Mouse (Mus musculus) G1E (cell line): Measurements from ENCODE around the gene Ralgapa1.

Source experiments
- CTCF ChIP-seq: IDR thresholded peaks from 2 replicates; pipeline ENCODE4 v1.5.1; 2012; ENCODE audit warnings: low read depth, low read length, inconsistent platforms, mixed read lengths
- GATA1 ChIP-seq: IDR thresholded peaks from 2 replicates; pipeline ENCODE4 v1.6.1; 2012; ENCODE audit warnings: borderline replicate concordance, low read length, inconsistent platforms, mixed read lengths
- GATA2 ChIP-seq: IDR thresholded peaks from 2 replicates; pipeline ENCODE4 v1.6.1; 2012; ENCODE audit warnings: low read depth, low read length, inconsistent platforms, borderline replicate concordance
- POLR2AphosphoS5 ChIP-seq: IDR thresholded peaks from 2 replicates; pipeline ENCODE4 v1.6.1; 2012; ENCODE audit warnings: low read depth, low read length, inconsistent platforms; ENCODE audit not compliant: insufficient replicate concordance
- TAL1 ChIP-seq: conservative IDR thresholded peaks from 2 replicates; pipeline ENCODE4 v1.6.1; 2012; ENCODE audit warnings: low read depth, low read length, inconsistent platforms, mixed read lengths

- TF ChIP-seq CTCF, result no peak
- TF ChIP-seq GATA1, result no peak
- no peak for TF ChIP-seq POLR2AphosphoS5
- no peak for TF ChIP-seq GATA2
- TF ChIP-seq TAL1, result no peak
These were observed 16.5 kb upstream of the Ralgapa1 start for GRCm38 (mm10) chr12:55837495-55837894.
